Mouse (Mus musculus) mouse trophoblast stem cell (cell line): ENCODE measurements around the gene Cdc42ep3.

Experiments used
- in situ Hi-C, 2 experiments: fragments of 300-500 bp; cut with MseI, MboI; formaldehyde crosslinking; loops; 2 replicates in 1 of 2; 3 replicates in 1 of 2; pipeline ENCODE4 v1.15.1; 2025

Gene Cdc42ep3

DNA sequence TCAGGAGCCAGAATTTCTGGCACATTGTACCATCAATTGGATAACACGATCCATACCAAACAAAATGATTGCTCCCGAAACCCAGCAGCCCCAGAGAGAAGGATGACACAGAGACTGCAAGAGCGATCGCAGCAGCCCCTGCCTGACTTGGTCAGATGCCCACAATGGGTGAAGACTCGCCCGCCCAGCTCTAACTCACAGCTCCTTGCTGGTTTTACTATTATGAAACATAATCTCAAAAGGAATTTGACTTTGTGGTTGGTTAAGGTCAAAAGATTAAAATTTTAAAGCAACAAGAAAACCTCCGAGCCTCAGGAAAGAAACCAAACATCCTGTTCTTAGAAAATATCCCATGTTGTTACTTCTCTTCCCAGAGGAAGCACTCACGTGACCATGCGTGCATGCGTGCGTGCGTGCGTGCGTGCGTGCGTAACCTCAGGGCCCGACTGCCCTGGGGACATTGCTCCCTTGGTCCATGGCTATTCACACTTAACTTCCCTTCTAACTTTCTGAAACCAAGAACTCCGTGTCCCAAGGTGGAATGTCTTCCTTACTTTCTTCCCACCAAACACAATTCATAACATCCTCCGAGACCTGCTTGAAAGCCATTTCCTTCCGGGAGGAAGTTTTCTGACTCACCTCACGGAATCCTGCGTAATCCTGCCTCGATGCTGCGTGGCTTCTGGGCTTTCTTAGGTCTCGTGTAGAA is 9.7 kb downstream of the Cdc42ep3 start:
- in situ Hi-C loops = no loop called here

DNA sequence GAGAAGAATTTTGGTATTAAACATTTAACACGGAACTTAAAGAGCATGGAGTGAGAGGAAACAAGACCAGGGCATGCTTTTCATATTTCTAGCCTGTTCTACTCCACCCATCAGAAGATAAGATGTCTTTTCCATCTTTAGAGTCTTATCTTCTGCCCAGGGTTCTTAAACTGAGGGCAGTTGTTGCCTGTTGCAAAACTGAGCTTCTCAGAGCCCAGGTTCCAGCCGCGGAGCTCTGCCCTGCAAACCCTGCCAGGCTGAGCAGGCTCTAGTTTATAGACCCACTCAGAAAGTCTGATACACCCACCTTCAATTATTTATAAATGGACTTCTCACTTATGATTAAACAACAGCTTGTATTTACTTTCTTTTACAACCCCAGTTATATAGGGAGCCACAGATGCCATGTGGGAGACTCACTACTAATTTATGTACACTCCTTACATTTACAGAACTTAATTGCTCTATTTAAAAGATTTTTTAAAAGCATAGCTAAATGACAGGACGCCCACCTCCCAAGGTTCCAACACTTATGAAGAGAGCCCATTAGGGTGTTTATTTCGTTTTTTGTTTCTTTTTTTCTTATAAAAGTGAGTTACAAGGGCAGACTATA is 11.5 kb downstream of the Cdc42ep3 start:
- in situ Hi-C loops = no loop called here

DNA sequence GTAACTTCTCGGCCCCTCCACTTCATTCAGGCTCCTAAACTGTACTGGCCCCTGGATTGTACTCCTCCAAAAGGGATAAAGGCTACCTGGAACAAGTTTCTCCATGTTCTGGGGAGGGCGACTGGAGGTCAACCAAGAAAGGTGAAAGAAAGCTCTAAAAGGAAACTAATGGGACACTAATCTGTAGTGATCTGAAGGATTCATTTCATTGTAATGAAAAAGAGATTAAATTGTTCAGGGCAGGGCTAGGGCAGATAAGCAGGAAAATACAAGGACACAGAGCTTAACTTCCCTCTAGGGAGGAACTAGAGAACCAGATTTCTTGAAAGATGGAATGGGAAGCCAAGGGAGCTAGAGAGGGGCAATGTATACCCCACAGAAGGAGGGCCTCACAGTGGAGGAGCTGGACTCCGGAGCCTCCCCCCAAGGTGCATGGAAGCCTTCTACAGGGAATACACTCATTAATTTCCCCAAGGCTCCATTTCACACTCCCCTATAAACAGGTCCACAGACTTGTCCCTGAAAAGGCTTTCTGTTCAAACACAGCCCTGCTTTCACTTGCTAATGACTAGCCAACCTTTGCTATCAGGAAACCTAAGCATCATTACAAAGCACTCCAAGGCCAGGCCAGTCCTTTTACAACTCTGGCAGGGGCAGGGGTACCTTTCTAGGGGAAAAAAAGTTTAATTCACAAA is 12.1 kb downstream of the Cdc42ep3 start:
- in situ Hi-C loops = no loop called here

DNA sequence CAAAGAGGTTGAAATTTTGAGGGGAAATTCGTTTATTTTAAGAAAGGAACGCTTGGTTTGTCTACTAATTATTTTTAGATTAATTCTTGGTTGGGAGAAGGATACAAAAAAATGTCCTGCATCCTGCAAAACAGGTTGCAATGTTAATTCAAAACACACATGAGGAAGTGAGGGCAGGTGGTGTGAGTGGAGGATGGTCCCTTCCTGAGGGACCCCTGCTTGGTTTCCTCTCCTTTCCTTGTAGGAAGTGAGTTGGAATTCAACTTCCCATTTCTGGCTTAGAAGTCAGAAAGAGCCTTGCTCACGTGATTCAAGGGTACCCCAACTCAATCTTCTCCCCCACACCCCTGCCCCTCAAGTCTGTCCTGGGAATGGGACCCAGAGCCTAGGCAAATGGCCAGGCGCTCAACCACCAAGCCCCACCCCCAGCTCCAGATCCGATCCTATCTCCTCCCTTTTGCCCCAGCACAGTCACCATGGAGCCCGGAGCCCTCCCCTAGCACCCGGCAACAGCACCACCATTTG is 12.9 kb downstream of the Cdc42ep3 start:
- in situ Hi-C loops = no loop called here

DNA sequence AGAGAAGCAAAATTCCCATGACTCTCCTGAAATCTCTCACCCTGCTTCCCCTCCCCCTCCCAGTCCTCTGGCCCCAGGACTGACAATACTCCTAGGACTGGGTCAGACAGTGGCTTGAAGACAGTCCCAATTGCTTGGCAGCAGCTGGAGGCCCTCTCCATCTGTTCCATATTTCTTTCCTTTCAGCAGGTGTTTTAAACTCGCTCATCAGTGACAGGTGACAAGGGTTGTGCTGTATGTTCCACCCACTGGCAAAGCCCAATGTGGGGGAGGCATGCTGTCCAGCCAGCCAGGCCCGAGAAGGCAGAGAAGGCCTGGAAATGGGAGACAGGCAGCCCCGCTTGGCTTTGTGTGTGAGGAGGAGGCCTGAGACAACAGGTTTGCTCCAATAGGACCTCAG is 17.4 kb downstream of the Cdc42ep3 start:
- in situ Hi-C loops = no loop called here

DNA sequence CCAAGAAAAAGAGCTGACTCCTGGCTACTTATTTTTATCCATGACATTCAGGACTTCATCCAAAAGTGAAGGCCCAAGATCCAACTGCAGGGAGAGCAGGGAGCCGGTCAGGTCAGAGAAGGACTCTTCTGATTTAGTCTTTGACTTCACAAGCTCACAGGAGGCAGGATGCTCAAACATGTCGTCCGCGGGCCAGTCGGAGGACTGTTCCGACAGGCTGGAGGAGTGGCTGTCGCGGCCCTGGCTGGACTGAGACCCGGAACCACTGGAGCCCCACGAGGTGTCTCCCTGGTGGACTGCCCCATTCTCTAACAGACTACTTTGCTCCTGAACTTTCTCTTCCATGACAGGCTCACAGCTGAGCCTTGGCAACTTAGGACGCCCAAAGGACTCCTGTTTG is 20.2 kb downstream of the Cdc42ep3 start:
- in situ Hi-C loops = no loop called here

DNA sequence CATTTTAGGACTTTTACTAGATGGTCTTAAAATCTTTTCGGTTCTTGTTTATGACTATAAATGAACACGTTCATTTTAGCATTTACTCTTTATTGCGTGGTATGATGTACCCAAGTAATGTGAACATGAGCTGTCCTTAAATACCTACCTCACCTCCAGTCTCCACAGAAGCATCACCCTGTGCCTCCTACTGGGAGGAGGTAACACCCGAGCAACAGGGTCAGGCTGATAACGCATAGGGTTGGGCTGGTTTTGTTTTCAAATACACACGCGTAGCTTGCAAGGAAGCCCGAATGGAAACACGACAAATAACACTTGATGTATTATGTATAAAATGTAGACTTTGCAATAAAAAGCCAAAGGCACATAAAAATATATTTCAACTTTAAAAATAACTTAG is 21.2 kb downstream of the Cdc42ep3 start:
- in situ Hi-C loops = no loop called here

DNA sequence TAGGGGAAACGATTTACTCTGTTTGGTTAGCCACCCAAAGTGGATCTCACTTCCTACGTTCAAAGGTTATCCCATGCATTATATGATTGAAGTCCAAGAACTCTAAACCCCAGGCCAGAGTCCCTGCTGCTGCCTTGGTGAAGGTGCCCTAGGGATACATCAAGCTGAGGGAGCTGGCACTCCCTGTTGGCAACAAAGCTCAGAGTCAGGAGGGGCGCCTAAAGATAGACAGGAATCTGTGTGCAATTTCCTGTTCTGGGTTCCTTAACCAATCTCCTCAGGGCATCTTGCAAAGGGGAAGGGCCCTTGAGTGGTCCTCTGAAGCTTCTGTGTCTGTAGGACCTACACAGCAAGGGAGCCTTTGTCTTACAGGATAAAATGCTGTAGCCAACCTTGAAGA is 22.0 kb downstream of the Cdc42ep3 start:
- in situ Hi-C loops = no loop called here

DNA sequence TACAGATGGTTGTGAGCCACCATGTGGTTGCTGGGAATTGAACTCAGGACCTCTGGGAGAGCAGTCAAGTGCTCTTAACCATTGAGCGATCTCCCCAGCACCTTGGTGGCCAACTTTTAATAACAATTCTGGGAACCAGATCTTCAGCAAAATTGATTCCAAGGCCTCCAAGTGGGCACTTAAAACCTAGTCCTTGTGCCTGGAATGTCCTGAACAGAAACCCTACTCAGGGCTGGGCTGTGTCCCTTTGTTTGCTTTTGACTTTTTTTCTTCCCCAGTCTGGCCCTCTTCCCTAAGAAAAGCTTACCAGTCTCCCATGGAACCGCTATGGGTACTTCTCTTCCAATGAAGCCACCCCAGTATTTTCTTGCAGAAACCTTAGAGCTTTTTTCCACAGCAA is 24.5 kb downstream of the Cdc42ep3 start:
- in situ Hi-C loops = no loop called here

DNA sequence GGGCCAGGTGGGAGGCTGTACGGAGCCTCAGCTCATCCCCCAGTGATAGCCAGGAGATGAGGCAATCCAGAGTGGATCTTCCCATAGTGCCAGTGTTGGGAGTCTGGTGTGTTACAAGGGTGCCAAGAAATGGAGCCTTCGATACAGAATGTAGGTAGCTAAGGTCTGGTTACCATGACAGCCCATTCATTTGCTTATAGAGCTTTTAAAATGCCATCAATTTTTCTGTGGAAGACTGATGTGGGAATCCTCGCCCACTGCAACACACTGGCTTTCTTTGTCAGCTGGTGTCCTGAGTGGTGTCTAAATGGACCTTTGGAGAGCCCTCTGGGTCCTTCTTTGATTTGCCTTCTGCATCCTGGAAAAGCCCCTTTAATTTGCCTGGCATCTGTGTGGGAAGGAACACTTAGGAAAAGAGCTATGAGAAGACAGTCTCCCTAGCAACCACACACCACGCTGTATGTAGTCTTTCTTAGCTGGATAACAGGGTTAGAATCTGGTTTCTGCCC is 28.0 kb downstream of the Cdc42ep3 start:
- in situ Hi-C loops = no loop called here

DNA sequence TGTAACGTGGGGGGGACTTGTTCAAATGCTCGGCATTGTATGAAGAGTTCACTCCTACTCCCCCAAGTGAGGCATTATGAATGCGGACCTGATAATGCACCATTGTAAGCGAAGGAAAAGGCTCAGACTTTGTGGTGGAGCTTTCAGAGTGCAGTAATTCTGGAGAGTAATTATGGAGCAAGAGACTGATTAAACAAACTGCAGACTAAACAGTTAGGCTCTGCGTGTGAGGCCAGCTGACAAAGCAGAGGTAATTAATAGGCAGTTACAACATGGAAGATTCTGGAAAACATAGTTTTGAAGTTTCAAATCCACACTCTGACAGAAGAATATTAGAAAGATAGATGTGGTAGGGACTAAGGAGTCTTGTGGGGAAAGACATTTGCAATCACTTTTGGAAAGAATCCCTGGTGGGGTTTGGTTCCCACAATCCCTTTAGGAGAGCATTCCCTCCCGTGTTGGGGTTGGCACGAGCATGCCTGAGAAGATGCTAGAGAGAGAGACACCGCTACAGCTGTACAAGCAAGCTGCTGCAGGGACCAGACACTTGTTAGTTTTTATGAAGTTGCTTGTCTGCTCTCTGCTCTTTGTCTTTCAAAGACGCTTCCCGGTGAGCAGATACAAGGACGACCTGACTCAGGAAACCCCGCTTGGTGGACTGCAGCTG is 37.7 kb downstream of the Cdc42ep3 start:
- in situ Hi-C loops = no loop called here

DNA sequence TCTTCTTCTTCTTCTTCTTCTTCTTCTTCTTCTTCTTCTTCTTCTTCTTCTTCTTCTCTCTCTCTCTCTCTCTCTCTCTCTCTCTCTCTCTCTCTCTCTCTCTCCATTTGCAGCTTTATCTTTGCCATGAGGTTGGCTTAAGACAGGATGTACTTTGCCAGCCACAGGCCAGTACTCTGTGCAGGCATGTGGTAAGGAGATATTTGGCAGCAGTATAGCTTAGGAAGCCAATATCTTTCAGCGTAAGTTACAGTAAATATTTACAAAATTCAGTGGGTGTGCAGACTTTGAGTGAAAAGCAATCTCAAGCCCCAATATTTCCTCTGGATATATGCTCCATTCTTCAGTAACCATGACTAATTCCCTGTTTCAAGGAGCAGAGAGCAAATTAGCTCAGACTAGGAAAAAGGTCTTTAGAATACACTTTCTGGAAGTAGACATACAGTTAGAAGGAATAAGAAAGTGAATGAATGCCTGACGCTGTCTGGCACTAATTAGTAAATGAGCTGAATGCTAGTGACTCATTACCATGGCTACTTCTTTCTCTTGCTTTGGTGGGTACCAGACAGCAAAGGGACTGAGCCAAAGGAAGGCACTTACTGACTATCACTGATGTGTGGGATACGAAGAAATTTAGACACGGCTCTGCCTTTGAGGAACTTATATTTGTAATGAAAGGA is 39.3 kb downstream of the Cdc42ep3 start:
- in situ Hi-C loops = no loop called here

DNA sequence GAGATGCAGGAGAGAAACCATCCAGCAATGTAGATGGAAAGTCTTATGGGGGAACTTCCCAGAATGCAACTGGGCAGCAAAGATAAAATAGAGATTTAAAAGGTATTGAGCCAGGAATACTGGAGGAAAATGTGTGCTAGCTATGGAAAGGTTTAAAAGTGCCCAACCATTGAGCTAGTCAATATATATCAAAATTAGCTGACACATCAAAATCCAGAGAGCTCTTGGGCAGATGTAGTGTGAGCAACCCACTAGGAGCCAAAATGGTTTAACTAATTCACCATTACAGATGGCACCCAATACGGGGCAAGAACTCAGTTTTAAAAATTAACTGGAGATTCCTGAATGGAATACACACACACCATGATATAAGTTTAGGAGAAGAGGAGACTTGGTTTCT is 44.4 kb downstream of the Cdc42ep3 start:
- in situ Hi-C loops = no loop called here

DNA sequence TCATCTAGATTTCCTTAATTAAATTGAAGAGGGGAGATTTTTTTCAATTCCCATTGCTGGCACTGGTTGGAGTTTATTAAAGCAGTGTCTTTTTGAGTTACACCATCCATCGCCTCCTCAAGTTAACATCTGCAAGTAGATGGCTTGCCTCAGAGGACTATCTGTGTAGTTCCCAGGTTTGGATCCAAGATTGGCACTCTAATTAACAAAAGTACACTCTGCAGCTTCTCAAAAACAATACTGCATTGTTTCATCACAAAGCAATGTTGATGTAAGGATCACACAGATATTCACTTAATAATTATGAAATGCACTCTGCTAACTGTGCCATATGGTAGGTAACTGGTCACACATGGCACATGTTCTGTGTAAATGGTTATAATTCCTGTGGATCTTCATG is 45.4 kb downstream of the Cdc42ep3 start:
- in situ Hi-C loops = no loop called here

DNA sequence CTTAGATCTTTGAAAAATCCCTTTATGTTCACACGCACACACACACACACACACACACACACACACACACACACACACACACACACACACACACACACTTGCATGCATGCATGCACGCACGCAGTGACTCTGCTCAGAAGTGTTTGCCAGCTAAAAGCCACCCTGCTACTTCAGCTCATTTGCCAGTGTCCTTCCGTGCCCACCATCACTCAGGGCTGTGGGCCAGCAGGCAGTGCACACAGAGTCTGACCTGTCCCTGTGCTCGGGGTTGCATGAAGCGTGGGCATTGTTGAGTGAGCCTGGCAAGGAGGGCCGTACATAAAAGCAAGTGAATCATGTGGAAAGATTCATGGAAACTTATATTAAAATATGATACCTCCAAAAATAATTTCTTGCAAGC is 49.2 kb downstream of the Cdc42ep3 start:
- in situ Hi-C loops = no loop called here

DNA sequence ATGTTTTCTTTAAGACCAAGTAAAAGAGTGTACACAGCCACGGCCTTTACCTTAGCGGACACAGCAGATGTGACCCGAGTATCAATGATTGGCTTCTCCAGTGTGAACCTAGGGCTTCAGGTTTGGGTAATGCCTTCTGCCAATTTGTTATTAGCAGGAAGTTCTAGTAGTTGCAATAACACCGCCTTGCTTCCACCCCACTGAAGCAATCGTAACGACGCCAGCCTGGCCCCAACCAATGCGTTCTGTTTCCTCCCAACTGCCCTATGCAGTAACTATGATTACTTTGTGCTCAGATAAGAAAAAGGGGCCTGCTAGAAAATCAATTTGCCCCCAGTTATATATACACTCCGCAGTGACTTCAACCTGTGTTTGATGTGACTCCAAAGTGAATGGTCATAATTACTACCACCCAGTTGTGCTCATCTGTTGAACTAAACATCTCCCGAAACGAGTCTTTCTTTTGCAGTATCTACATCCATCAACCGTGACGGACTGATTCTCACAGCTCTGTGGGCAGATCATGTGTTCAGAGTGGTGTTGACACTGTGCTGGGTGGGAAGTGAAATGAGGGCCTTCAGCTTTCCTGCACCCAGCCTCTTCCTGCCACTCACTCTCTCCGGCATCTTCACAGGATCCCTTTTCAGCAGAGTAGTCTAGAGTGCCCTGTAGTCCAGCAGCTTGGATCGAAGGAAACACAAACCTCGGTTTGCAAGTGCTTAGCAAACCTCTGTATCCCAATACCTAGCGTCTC is 51.0 kb downstream of the Cdc42ep3 start:
- in situ Hi-C loops = no loop called here

DNA sequence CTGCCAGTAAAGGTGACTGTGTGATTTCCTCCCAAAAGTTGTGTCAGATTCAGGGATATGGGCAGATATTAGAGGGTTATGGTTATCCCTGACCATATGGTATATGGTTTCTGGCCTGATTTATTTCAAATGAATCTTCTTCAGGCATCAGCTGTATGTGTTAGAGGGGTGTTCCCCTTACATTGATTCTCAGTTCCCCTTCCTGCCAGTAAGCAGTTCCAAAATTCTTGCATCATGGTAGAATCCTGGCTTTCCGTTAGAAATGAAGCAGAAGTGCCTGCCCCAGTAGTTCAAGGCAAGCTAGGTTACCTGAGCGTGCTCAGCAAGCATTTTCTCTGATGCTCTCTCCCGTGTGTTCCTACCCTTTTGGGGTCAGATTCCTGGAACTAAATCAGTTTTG is 51.7 kb downstream of the Cdc42ep3 start:
- in situ Hi-C loops = no loop called here

DNA sequence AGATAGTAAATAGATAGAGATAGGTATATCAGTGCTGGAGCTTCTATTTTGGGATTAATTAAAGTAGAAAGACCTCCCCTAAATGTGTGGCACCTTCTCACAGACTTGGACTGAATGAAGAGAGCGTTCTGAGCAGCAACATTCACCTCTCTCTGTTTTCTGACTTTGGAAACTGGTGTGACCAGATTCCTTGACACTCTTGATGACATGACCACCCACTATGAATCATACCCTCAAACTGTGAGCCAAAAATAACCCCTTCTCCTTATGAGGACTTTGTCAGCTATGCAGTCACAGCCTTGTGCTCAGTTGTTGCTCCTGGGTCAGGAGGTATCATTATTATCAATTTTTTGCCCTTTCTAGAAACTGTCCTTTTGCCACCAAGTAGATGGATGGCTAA is 55.0 kb downstream of the Cdc42ep3 start:
- in situ Hi-C loops = no loop called here

DNA sequence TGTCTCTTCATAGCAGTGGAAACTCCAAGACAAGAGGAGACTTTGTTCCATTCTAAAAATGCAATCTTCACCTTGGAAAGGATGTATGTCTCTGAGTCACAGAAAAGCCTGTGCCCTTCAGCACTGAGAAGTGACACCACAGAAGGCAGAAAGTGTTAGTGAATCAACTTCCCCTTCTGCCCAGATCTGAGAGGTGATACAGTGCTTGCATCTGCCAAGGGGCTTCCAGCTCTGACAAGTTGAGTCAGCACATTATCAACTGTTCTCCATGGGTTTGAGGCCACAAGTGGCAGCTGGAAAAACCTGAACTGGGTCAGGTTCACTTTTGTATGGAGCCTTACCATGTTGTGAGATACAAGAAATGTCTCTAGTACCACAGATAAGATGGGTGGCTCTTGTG is 55.9 kb downstream of the Cdc42ep3 start:
- in situ Hi-C loops = no loop called here

DNA sequence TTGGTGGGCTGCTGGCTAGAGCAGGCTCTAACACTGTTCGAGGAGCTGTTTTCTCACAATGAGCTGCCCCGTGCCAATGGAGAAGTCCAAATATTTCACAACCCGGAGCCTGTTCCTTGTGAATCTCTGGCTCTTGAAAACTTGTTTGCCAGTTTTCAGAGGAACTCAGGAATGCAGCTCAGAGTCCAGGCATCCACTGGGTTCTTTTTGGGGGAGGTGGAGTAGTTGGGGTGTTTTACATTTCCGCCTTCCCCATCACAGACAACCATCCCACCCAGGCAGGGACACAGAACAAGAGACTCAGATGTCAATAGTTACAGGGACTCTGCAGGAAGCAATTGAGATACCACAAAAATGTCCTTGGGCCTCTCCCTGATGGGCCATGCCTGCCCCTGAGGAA is 59.0 kb downstream of the Cdc42ep3 start:
- in situ Hi-C loops = no loop called here

DNA sequence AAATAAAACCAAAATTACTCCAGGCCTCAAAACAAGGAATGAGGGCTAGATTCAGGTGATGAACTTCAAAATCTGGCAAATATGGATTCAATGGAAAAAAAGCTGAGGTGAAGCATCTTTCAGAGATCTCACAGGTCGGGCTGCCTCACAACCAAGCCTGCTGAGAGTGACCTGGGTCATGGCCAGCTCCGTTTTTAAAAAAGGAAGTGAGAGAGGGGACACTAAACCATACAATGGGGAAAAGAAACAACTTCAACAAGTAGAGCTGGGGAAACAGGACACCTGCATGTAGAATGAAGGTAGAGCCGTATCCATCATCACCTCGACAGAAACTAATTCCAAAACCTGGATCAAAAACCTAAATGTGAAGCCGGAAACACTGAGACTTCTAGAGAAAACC is 63.2 kb downstream of the Cdc42ep3 start:
- in situ Hi-C loops = no loop called here
